10 mouse cellular contexts compared by ENCODE assay signal in the genomic region with DNA sequence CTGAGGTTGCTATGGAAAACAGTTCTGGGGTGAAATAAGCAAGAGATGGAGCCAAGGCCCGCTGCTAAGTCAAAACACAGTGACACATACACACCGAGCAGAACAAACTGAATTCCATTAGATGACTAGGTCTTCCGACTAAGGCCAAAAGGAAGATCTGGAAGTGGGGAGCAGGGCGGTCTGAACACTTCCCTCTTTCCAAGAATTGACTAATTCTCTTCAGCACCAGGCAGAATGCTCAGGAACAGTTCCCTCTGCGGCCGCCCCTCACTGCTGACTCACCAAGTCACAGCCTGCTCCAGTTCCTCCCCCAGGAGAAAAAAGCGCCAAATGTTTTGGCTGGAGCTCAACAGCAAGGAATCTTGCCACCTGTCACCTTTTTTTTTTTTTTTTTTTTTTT.
DNase-seq lines count a peak whose midpoint lies in the region; ATAC-seq and TF ChIP-seq lines count a peak whose summit lies in the region.
"Had no signal": no experiment of that assay in that cellular context is flagged by ENCODE, and none has a peak within 500 bp of the region (broad histone marks: within the 10 kb centered on the region; RNA-seq: fewer than 3 reads in every experiment).

No protein-coding gene starts in this region.

- no peaks in the 10 kb centered on the region for H3K36me3 ChIP-seq in midbrain, embryonic 13.5 days
- H3K36me3 ChIP-seq: embryonic facial prominence, embryonic 15.5 days had no signal

- H3K9me3 ChIP-seq in midbrain, embryonic 13.5 days = no peaks in the 10 kb centered on the region
- H3K9me3 ChIP-seq: embryonic facial prominence, embryonic 15.5 days had no signal

- 56% methylated on average over 7 of the region's 7 CpGs for WGBS in lung, adult 2 months
- 93% methylated on average over 7 of the region's 7 CpGs for WGBS in midbrain, embryonic 13.5 days

- H3K4me2 ChIP-seq in midbrain, embryonic 13.5 days (replicated peaks) = no peak overlapping the region
- H3K4me2 ChIP-seq: embryonic facial prominence, embryonic 15.5 days had no signal

- H3K4me1 ChIP-seq in lung, adult 2 months (ENCODE audit: control insufficient read depth, insufficient read depth, low read length) = no peaks in the 10 kb centered on the region
- no peaks in the 10 kb centered on the region for H3K4me1 ChIP-seq in midbrain, embryonic 13.5 days (replicated peaks)
- H3K4me1 ChIP-seq: embryonic facial prominence, embryonic 15.5 days had no signal

- no peak for ATAC-seq in midbrain, embryonic 13.5 days
- ATAC-seq in megakaryocyte-erythroid progenitor cell, adult 5-6 weeks (replicated peaks; ENCODE audit: low FRiP score, low TSS enrichment, poor library complexity, severe bottlenecking) = no peak
- ATAC-seq: Patski had no signal

- no peak overlapping the region for H3K4me3 ChIP-seq in lung, adult 2 months (replicated peaks; ENCODE audit: extremely low read depth, low read depth, low read length)
- no peak overlapping the region for H3K4me3 ChIP-seq in midbrain, embryonic 13.5 days (replicated peaks)
- H3K4me3 ChIP-seq: embryonic facial prominence, embryonic 15.5 days had no signal

- no peaks in the 10 kb centered on the region for H3K27me3 ChIP-seq in midbrain, embryonic 13.5 days
- H3K27me3 ChIP-seq: embryonic facial prominence, embryonic 15.5 days had no signal

- H3K27ac ChIP-seq in midbrain, embryonic 13.5 days = no peak overlapping the region
- H3K27ac ChIP-seq: embryonic facial prominence, embryonic 15.5 days had no signal

- peak; percentile 38 for DNase-seq in lung, postnatal 10 days
- no peak for DNase-seq in lung, adult 2 months
- DNase-seq in frontal cortex, adult 2 months (ENCODE audit: extremely low spot score in 1 of 2, low spot score in 1 of 2) = peak; percentile 59 to 88
- DNase-seq in layer of hippocampus, adult 9-11 months = peak; percentile 82
- peak; percentile 39 to 49 for DNase-seq in right cerebral cortex, postnatal 10 days (ENCODE audit: low spot score in 2 of 2)
- DNase-seq in thymus, postnatal 25 days = no peak

- TF ChIP-seq POLR2A in lung, adult 2 months (IDR thresholded peaks at IDR 0.05; ENCODE audit: borderline replicate concordance, extremely low read depth, low read depth, low read length) = no peak

- no peak overlapping the region for H3K9ac ChIP-seq in midbrain, embryonic 13.5 days (replicated peaks)
- H3K9ac ChIP-seq: embryonic facial prominence, embryonic 15.5 days had no signal

- TF ChIP-seq CTCF in lung, adult 2 months (IDR thresholded peaks at IDR 0.05; ENCODE audit: insufficient read depth, low read length) = no peak

Comparison
In these comparisons a context has a peak if more than half of its experiments do, and no peak if none do; other contexts are left out.
1. DNase-seq: peak in lung, postnatal 10 days (single experiment), frontal cortex, adult 2 months (2 of 2), layer of hippocampus, adult 9-11 months (single experiment) and right cerebral cortex, postnatal 10 days (2 of 2); none in lung, adult 2 months (single experiment) and thymus, postnatal 25 days (single experiment).